Mouse (Mus musculus): ENCODE data around the gene Cfap298. TPM values are rescaled to one million over a fixed set of nuclear protein-coding genes. Genes with fewer than 3 reads are reported as not detected.

The Cfap298 gene
- total RNA-seq, 2 experiments from 2014 or later, result 23.8 to 25.9 TPM

DNA sequence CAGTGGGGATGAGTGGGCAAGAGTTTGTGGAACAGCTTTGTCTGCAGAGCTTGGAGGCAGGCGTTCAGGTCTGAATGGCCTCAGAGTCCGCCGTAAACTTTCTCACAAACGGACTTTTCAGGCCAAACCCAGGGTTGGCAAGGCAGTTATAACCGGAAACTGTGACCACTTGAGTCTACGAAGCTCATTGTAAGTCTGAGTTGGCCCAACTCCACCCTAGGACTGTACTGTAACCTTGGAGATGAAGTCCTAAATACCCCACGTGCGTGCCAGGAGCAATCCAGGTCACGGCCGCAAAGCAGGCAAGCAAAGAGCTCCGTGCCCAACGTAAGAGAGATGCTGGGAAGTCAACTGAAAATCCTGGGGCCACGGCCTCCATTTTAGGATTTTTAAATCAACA, 23.1 kb downstream of the Cfap298 start:
- DNase-seq, result no peak

- no peak for DNase-seq
Measured at GRCm38 (mm10) chr16:90910855-90911533, 23.9 kb downstream of the Cfap298 start.

DNA sequence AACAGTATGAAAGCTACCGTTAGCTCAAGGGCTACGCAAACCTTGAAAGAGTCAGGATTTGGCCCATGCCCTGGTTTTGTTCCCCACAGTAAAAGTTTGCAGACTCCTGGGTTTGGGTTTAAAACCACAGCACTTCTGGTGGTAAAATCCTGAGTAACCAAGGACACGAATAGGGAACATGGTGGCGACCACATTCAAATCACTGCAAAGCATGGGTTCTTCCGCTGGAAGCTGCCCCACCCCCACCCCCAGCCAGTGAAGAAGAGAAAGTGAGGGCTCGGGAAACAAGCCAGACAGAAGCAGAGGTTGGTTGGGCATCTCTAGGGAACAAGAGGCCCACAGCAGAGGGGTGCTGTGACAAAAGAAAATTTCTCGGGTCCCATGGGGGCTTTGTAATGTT, 27.7 kb downstream of the Cfap298 start:
- no peak for DNase-seq

GRCm38 (mm10) chr16:90903300-90903699, 31.6 kb downstream of the Cfap298 start:
- DNase-seq, result no peak

GRCm38 (mm10) chr16:90901364-90901763, 33.5 kb downstream of the Cfap298 start:
- no peak for DNase-seq

GRCm38 (mm10) chr16:90899498-90899897, 35.4 kb downstream of the Cfap298 start:
- no peak for DNase-seq

- DNase-seq, result no peak
Measured at GRCm38 (mm10) chr16:90897651-90898050, 37.3 kb downstream of the Cfap298 start.

DNA sequence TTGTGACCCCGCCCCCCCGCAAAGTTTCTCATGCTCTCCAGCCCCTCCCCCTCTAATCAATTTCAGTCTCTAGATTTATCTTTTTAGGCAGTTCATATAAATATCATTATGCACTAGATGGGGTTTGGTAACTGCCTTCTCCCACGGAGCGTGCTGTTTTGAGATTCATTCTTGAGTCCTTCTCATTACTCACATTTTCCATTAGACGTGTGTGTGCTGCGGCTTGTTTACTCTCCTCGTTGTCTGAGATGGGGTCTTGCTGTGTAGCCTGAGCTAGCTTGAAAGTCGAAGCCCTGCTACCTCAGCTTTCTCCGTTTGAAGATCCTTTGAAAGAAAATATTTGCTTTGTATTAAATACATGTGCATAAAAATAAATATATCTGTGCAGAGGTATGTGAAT, 41.1 kb downstream of the Cfap298 start:
- DNase-seq, result no peak

DNA sequence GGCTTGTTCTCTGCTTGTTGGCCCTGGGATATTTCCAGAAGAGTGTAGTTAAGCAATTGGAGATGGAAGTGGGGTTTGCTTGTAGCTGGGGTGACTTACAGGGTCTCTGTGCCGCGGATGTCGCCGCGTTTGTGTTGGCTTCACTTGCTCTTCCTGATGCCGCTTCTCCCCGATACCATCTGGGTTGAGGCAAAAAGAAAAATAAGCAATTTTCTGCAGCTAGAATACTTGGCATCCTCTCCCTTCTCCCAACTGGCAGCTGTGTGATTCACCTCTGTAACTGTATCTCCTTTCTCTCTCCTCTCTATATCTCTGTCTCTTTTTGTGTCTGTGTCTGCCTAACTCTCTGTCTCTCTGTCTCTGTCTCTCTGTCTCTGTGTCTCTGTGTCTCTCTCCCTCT, 41.9 kb downstream of the Cfap298 start:
- no peak for DNase-seq

GRCm38 (mm10) chr16:90892081-90892480, 42.8 kb downstream of the Cfap298 start:
- DNase-seq, result no peak

DNA sequence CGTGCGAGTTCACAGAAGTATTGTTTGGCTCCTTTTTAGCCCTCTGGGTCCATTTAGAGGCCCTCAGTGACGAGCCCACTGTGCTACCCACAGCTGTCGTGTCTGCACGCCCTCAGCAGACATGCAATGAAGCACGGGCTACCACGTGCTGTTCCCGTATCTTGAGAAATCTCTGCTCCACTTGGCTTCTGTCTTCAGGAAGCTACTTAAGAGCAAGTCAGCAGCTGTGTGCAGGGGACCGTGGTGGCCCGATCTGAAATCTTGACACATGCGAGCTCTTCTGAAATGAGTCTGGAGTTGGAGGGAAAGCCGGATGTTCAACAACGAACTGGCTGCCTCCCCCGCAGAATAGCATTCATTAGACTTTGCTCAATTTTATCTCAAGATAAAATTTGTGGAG, 43.3 kb downstream of the Cfap298 start:
- no peak for DNase-seq

DNA sequence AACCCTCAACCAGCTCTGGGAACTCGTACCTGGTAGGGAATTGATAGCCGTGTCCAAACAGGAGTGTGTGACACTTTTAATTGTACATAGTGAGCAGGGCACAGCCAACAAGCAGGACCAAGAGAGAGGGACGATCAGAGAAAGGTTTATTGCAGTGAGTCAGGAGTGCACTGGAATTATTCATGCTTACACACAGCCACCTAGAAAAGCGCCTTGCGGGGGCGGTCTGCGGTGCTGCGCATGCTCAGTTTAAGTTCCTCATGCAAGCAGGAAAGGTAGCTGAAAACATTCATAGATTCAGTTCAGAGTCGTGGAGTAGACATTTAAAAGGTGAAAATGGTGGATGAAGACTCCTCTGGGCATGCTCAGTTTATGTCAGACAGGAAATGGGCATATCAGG, 44.2 kb downstream of the Cfap298 start:
- no peak for DNase-seq

GRCm38 (mm10) chr16:90885781-90886565, 48.9 kb downstream of the Cfap298 start:
- peak; percentile 14 for DNase-seq

DNA sequence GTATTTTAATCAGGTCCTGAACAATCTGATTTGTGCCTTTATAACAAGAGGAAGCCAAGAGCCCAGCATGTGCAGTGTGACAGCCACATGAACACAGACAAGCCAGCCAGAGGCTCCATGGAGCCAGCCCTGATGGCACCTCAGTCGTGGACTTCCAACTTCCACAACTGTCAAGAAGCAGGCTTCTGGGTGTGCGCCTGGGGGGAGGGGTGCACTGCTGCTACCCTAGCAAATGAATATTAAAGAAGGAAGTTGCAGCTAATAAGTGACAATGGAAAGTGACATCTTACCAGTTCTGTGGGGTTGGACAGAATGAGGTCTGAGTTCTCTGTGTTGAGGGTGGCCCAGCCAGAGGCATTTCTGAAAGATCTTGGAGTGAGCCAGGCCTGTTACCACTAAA, 49.6 kb downstream of the Cfap298 start:
- DNase-seq, result no peak

DNA sequence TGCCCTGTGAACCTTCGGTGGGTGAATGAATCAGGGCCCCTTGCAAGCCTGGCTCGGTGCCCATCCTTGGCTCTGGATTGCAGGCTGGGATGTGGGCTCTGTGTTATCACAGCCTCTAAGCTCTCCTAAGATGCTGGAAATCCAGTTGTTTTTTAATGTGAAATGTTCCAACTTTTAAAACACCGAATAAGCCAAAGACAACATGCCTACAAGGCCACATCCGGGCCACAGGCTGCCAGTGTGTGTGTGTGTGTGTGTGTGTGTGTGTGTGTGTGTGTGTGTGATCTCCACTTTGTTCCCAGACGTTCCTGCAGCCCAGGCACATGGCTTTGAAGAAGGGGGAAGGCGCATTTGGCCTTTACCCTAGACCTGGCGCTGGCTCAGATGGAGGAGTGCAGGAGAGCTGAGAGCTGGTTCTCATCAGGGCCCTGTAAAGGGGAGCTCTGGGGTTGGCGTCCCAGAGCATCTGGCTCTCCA, 52.4 kb downstream of the Cfap298 start:
- no peak for DNase-seq

DNA sequence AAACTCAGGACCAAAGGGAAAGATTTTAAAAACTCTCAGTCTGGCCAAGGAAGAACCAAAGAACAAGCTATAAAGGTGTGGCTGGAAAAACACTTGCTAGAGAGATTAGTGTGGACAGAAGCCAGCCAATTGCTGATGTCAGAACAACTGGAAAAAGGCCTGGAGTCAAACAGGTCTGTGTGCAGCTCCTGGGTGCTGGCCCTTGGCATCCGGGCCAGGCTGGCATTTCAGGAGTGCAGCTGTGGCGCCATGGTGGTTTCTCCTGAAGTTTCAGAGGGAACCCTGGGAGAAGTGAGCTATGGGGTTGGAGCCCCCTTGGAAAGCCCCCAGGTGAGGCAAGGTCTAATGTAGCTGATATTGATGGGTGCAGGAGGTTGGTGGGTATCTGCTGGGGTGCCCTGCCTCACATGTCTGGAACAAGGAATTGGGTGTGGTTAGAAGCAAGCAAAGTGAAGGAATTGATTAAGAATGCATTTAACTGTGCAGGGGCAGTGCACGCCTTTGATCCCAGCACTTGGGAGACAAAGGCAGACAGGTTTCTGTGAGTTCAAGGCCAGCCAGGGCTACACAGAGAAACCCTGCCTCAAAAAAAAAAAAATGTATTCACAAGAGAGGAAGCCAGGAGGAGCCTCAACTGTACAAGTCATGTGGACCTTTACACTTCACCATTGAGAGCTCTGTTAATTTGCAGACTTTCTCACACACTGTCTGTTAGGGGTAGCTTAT, 56.6 kb downstream of the Cfap298 start:
- DNase-seq, result no peak

Small RNAs within 50 kb of the gene (microRNA-seq; reads per million reads assigned to microRNA genes)
- gene Gm22933 (ENCODE audit: borderline replicate concordance in 2 of 2), result 0 reads per million in 2 experiments

Other genes with a start within 250 kb of the Cfap298 start
- gene Mis18a, start 207.7 kb downstream of the Cfap298 start, total RNA-seq (2021), result 1 to 10 TPM in 1 of 2 experiments, under 1 TPM in 1; 0.97 to 1.3 TPM
- gene Mrap, start 196.9 kb downstream of the Cfap298 start, total RNA-seq (2021), result 1 to 10 TPM in 1 of 2 experiments, under 1 TPM in 1; 0.69 to 5.3 TPM
- 1 to 10 TPM; 3.5 to 4.5 TPM for gene Urb1, start 124.7 kb downstream of the Cfap298 start, total RNA-seq (2021)
- under 1 TPM in 1 of 2 experiments, not detected in 1; 0.24 TPM for gene Eva1c, start 108.4 kb downstream of the Cfap298 start, total RNA-seq (2021)
- 10 to 100 TPM in 1 of 2 experiments, 1 to 10 TPM in 1; 10.0 to 10.9 TPM for gene Synj1, start 76.2 kb upstream of the Cfap298 start, total RNA-seq (2021)
- gene Paxbp1, start 109.4 kb upstream of the Cfap298 start, total RNA-seq (2021), result 1 to 10 TPM; 8.9 to 9.8 TPM
- under 1 TPM; 0.33 to 0.38 TPM for gene 4932438H23Rik, start 160.0 kb upstream of the Cfap298 start, total RNA-seq (2021)